Mouse (Mus musculus) right cerebral cortex, postnatal 4 days (tissue): ENCODE measurements at regions not wholly inside any gene's neighbourhood (a gene's known extent, or its start where the extent isn't known, plus 50 kb on each side); places are given as distances from the start of the nearest gene placed in this dataset.

Source experiments
- DNase-seq: peaks from one replicate; pipeline ENCODE4 v3.0.0-alpha.2; 2022

GRCm38 (mm10) chr3:118418981-118419380, 142.9 kb upstream of the Dpyd start:
- no peak for DNase-seq

GRCm38 (mm10) chr3:118421701-118422100, 140.2 kb upstream of the Dpyd start:
- no peak for DNase-seq

GRCm38 (mm10) chr3:118425748-118426147, 136.2 kb upstream of the Dpyd start:
- peak; percentile 69 for DNase-seq

- peak; percentile 72 for DNase-seq
Measured at GRCm38 (mm10) chr3:118428523-118428922, 133.4 kb upstream of the Dpyd start.

GRCm38 (mm10) chr3:118429825-118430630, 131.9 kb upstream of the Dpyd start:
- DNase-seq = peak; percentile 67

GRCm38 (mm10) chr3:118430631-118430906, 131.4 kb upstream of the Dpyd start:
- DNase-seq = no peak

- DNase-seq = peak; percentile 70
Measured at GRCm38 (mm10) chr3:118431031-118431723, 130.8 kb upstream of the Dpyd start.

- peak; percentile 44 for DNase-seq
Measured at GRCm38 (mm10) chr3:118433441-118434021, 128.4 kb upstream of the Dpyd start.

GRCm38 (mm10) chr3:118434311-118434710, 127.6 kb upstream of the Dpyd start:
- peak; percentile 28 for DNase-seq

GRCm38 (mm10) chr3:118434847-118435246, 127.1 kb upstream of the Dpyd start:
- no peak for DNase-seq

GRCm38 (mm10) chr3:118435248-118435647, 126.7 kb upstream of the Dpyd start:
- DNase-seq = no peak

GRCm38 (mm10) chr3:118443742-118444332, 118.1 kb upstream of the Dpyd start:
- no peak for DNase-seq

GRCm38 (mm10) chr3:118445360-118445759, 116.6 kb upstream of the Dpyd start:
- DNase-seq = no peak

- no peak for DNase-seq
Measured at GRCm38 (mm10) chr3:118459636-118460035, 102.3 kb upstream of the Dpyd start.

GRCm38 (mm10) chr3:118465611-118466010, 96.3 kb upstream of the Dpyd start:
- DNase-seq = no peak

- DNase-seq = no peak
Measured at GRCm38 (mm10) chr3:118472215-118472799, 89.6 kb upstream of the Dpyd start.

- no peak for DNase-seq
Measured at GRCm38 (mm10) chr3:118478065-118478464, 83.9 kb upstream of the Dpyd start.

- DNase-seq = no peak
Measured at GRCm38 (mm10) chr3:118480515-118481248, 81.2 kb upstream of the Dpyd start.

GRCm38 (mm10) chr3:118485966-118486365, 76.0 kb upstream of the Dpyd start:
- no peak for DNase-seq

GRCm38 (mm10) chr3:118487408-118487807, 74.5 kb upstream of the Dpyd start:
- no peak for DNase-seq

GRCm38 (mm10) chr3:118491101-118491500, 70.8 kb upstream of the Dpyd start:
- DNase-seq = no peak

GRCm38 (mm10) chr3:118491871-118492270, 70.1 kb upstream of the Dpyd start:
- DNase-seq = no peak

- no peak for DNase-seq
Measured at GRCm38 (mm10) chr3:118494611-118495010, 67.3 kb upstream of the Dpyd start.
